Mouse (Mus musculus): ENCODE results near the gene Tsc22d3. TPM values are rescaled to one million over a fixed set of nuclear protein-coding genes. Genes with fewer than 3 reads are reported as not detected.

Tsc22d3 gene
- polyA plus RNA-seq, 1 experiment from 2014 or later = 98.2 TPM

Other genes starting within 250 kb of the Tsc22d3 start
- 42.7 and 44.0 TPM in 2 replicates for gene Prps1, start 144.0 kb downstream of the Tsc22d3 start, polyA plus RNA-seq (2015; fragmentation: Nextera tagmentation; extraction: Ambion mirVana)
- 5.1 and 5.5 TPM in 2 replicates for gene Mid2, start 63.9 kb upstream of the Tsc22d3 start, polyA plus RNA-seq (2015; fragmentation: Nextera tagmentation; extraction: Ambion mirVana)
- 0.08 and 0.14 TPM in 2 replicates for gene Tex13b, start 212.8 kb upstream of the Tsc22d3 start, polyA plus RNA-seq (2015; fragmentation: Nextera tagmentation; extraction: Ambion mirVana)